Mouse (Mus musculus): ENCODE measurements around the gene Vps35l. TPM values are rescaled to one million over a fixed set of nuclear protein-coding genes. Genes with fewer than 3 reads are reported as not detected.

Vps35l gene
- total RNA-seq, 1 experiment from 2014 or later, result 33.3 TPM

DNA sequence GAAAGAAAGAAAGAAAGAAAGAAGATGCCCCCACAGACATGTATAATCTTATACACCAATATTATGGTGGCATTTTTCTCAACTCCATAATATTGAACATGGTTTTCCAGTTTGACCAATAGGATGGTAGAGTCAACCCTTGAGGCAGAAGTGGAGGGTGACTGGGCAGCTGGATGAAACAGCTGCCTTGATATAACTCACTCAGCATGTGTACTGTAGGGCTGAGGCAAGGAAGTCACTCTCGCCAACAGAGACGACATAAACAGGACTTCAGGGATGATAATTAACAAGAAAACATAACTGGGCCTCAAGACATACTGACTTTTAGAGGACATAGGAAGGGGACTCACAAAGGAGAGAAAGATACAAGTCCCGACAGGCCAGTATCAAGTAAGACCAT is 114.6 kb downstream of the Vps35l start:
- no peak for ATAC-seq (replicated peaks; ENCODE audit: low read depth, poor library complexity, severe bottlenecking)

GRCm38 (mm10) chr7:118855171-118855876 is 115.3 kb downstream of the Vps35l start, which contains the start of gene Iqck:
TSS of gene Iqck (plus strand) at chr7:118855752.
- peak; percentile 91 for ATAC-seq (replicated peaks; ENCODE audit: low read depth, poor library complexity, severe bottlenecking)

- ATAC-seq (replicated peaks; ENCODE audit: low read depth, poor library complexity, severe bottlenecking), result peak; percentile 27
Observed at GRCm38 (mm10) chr7:118855877-118856304, 115.9 kb downstream of the Vps35l start, which contains the start of gene Knop1. TSS of gene Knop1 (minus strand) at chr7:118856254.

DNA sequence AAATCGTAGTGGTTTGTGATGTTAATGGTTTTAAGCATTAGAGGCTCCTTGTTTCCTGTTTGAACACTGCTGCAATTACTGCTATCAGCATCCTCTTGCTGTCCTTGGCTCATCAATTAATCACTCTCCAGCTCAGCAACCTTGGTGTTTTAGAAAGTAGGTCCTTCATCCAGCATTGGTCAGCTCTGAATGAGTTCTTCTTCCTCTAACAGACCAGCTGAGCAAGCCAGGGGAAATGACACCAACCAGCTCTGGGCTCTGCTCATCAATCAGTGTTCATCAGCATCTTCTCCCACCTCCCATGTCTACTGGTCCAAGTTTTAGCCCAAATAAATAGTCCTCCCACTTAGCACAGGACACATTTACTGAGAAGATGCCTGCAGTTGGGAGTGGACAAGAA is 118.6 kb downstream of the Vps35l start:
- ATAC-seq (replicated peaks; ENCODE audit: low read depth, poor library complexity, severe bottlenecking), result no peak

GRCm38 (mm10) chr7:118865362-118865761 is 125.3 kb downstream of the Vps35l start:
- 0 out of 2 replicates have a peak, but pooled peaks have one; percentile 39 for ATAC-seq (replicated peaks; ENCODE audit: low read depth, poor library complexity, severe bottlenecking)

- no peak for ATAC-seq (replicated peaks; ENCODE audit: low read depth, poor library complexity, severe bottlenecking)
Observed at GRCm38 (mm10) chr7:118879466-118880029, 139.5 kb downstream of the Vps35l start.

GRCm38 (mm10) chr7:118883957-118884356 is 143.9 kb downstream of the Vps35l start:
- no peak for ATAC-seq (replicated peaks; ENCODE audit: low read depth, poor library complexity, severe bottlenecking)

- no peak for ATAC-seq (replicated peaks; ENCODE audit: low read depth, poor library complexity, severe bottlenecking)
Observed at GRCm38 (mm10) chr7:118884969-118885368, 144.9 kb downstream of the Vps35l start.

DNA sequence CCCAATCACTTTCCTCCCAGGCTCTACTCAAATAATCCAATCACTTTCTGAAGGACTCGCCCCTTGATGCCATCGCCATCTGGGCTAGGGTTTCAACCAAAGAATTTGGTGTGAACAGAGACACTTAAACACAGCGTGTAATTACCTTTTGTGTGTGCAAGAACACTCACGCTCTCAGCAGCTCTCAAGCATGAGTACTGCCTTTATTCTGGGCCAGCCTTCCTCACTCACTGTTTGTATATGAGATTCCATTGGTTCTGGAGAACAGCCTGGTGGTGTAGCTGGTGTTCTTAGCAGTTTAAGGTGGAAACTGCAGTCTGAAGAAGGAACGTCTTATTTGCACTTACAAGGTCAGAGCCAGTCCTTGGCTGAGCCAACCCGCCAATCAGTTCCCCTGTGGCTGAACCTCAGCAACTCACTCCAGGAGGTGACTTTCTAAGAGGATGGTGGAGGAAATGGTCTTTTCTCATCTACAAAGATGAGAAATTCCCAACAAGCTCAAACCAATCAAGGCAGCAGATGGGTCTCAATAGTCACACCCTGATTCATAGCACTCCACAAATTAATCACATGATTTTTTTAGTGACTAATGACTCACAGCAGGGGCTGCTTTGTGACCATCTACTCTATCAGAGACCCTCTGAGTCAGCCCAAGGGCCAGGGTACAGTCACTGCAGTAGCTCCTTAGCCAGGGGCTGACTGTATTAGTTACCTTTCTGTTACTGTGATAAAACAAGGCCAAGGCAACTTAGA is 147.5 kb downstream of the Vps35l start:
- no peak for ATAC-seq (replicated peaks; ENCODE audit: low read depth, poor library complexity, severe bottlenecking)

DNA sequence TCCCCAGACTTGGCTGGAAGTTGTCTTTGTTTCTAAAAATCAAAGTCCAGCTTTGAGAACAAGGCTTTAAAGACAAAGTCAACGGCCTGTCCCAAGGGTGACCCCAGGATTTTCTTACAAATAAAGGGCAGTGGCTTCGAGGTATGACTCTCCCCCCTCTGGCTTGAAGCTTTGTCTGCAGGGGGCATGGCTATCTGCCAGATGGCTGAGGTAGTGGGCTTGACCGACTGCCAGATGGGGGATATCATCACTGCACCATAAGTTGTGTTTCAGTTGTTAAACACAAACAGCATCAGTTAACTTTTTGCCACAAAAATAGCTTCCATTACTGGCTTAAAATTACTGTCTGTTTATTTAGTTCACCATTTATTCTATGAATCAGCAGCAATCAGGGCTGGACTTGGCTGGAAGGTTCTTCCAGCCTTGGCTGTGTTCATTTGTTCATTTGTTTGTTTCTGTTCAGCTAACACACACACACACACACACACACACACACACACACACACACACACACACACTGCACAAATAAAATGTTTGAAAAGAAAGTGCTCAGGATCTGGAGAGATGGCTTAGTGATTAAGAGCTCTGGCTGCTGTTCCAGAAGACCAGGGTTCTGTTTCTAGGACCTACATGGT is 149.1 kb downstream of the Vps35l start:
- ATAC-seq (replicated peaks; ENCODE audit: low read depth, poor library complexity, severe bottlenecking), result no peak

Other genes with a start within 250 kb of the Vps35l start
- 6.5 and 8.3 TPM in 2 replicates for gene Itpripl2, start 248.3 kb upstream of the Vps35l start, total RNA-seq (2017)
- gene Coq7, start 206.9 kb upstream of the Vps35l start, total RNA-seq (2017), result 19.0 and 23.5 TPM in 2 replicates
- not detected in 2 replicates for gene Tmc7, start 155.5 kb upstream of the Vps35l start, total RNA-seq (2017)
- gene Tmc5, start 142.9 kb upstream of the Vps35l start, total RNA-seq (2017), result not detected in 2 replicates
- 26.6 and 38.0 TPM in 2 replicates for gene Gde1, start 34.4 kb upstream of the Vps35l start, total RNA-seq (2017)
- gene Ccp110, start 27.7 kb upstream of the Vps35l start, total RNA-seq (2017), result 26.8 and 33.1 TPM in 2 replicates
- 1.8 and 2.4 TPM in 2 replicates for gene Iqck, start 115.5 kb downstream of the Vps35l start, total RNA-seq (2017)
- gene Knop1, start 116.0 kb downstream of the Vps35l start, total RNA-seq (2017), result 76.8 and 85.4 TPM in 2 replicates

Data from common myeloid progenitor, adult 5-6 weeks (primary cell).